Mouse (Mus musculus): ENCODE data around the gene Sorl1. TPM values are rescaled to one million over a fixed set of nuclear protein-coding genes. Genes with fewer than 3 reads are reported as not detected.
"Not testable (repeated sequence)": the region's sequence is repeated elsewhere in the genome, so short reads cannot be mapped to it uniquely, and the experiment has no call there.

Gene Sorl1
- polyA plus RNA-seq, 1 experiment = 32.7 TPM

DNA sequence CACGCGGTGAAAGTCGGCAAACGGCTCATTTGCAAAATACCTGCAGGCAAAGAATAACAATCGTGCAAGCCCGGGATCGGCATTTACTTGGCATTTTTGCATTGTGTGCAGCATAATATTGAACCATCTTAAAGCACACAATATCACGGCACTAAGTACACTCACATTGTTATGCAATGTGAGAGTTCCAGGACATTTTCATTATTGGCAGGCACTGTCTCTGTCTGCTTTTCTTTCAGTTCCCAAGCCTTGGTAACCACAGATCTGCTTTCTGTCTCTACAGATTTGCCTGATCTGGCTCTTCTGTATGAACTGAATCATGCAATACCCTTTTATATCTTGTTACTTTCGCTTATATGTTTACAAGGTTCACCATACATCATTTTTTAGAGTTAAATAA lies 56.1 kb downstream of the Sorl1 start:
- no peak overlapping the region for H3K27ac ChIP-seq (ENCODE audit: control insufficient read depth, insufficient read depth, low read depth, low read length, poor library complexity)
- H3K4me1 ChIP-seq (ENCODE audit: control insufficient read depth, insufficient read depth, low read length) = no peaks in the 10 kb centered on the region
- H3K4me3 ChIP-seq (replicated peaks; ENCODE audit: control insufficient read depth, low read depth, low read length) = no peak overlapping the region
- 88% methylated on average over 9 of the region's 9 CpGs for WGBS
- TF ChIP-seq CTCF (IDR thresholded peaks at IDR 0.05; ENCODE audit: control insufficient read depth, insufficient read depth, low read length) (no peak), POLR2A (IDR thresholded peaks at IDR 0.05; ENCODE audit: borderline replicate concordance, control insufficient read depth, low read depth, low read length) (no peak)

- H3K4me1 ChIP-seq (ENCODE audit: control insufficient read depth, insufficient read depth, low read length) = no peaks in the 10 kb centered on the region
- H3K27ac ChIP-seq (ENCODE audit: control insufficient read depth, insufficient read depth, low read depth, low read length, poor library complexity) = no peak overlapping the region
- 69% methylated on average over 1 of the region's 1 CpGs for WGBS
- no peak overlapping the region for H3K4me3 ChIP-seq (replicated peaks; ENCODE audit: control insufficient read depth, low read depth, low read length)
- TF ChIP-seq CTCF (IDR thresholded peaks at IDR 0.05; ENCODE audit: control insufficient read depth, insufficient read depth, low read length) (no peak), POLR2A (IDR thresholded peaks at IDR 0.05; ENCODE audit: borderline replicate concordance, control insufficient read depth, low read depth, low read length) (no peak)
Observed at GRCm38 (mm10) chr9:42065756-42066155, 58.3 kb downstream of the Sorl1 start.

DNA sequence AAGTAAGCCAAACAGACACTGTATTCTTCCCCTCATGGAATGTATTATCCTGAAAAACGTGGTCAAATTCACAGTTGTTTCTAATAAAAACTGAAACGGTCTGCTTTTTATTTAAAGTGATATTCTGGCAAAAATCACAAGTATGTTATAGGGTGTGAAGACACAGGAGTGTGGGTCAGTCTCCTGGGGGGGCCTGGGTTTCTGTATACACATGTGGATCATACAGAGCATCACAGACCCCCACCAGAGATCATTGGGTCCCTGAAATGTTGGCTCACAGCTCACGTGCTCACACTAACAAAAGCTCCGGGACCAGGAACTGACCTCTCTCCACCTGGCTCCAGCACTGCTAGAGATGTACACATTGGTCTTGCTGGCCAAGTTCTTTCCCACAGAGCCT lies 60.7 kb downstream of the Sorl1 start:
- 77% methylated on average over 4 of the region's 4 CpGs for WGBS
- Histone ChIP-seq H3K4me1 (ENCODE audit: control insufficient read depth, insufficient read depth, low read length) (no peaks in the 10 kb centered on the region), H3K27ac (ENCODE audit: control insufficient read depth, insufficient read depth, low read depth, low read length, poor library complexity) (no peak overlapping the region), H3K4me3 (replicated peaks; ENCODE audit: control insufficient read depth, low read depth, low read length) (no peak overlapping the region)
- TF ChIP-seq POLR2A (IDR thresholded peaks at IDR 0.05; ENCODE audit: borderline replicate concordance, control insufficient read depth, low read depth, low read length) = no peak
- TF ChIP-seq CTCF (IDR thresholded peaks at IDR 0.05; ENCODE audit: control insufficient read depth, insufficient read depth, low read length) = no peak

GRCm38 (mm10) chr9:42062269-42062668 lies 61.8 kb downstream of the Sorl1 start:
- WGBS = 77% methylated on average over 8 of the region's 8 CpGs
- Histone ChIP-seq H3K27ac (ENCODE audit: control insufficient read depth, insufficient read depth, low read depth, low read length, poor library complexity) (no peak overlapping the region), H3K4me3 (replicated peaks; ENCODE audit: control insufficient read depth, low read depth, low read length) (no peak overlapping the region), H3K4me1 (ENCODE audit: control insufficient read depth, insufficient read depth, low read length) (no peaks in the 10 kb centered on the region)
- no peak for TF ChIP-seq CTCF (IDR thresholded peaks at IDR 0.05; ENCODE audit: control insufficient read depth, insufficient read depth, low read length)
- no peak for TF ChIP-seq POLR2A (IDR thresholded peaks at IDR 0.05; ENCODE audit: borderline replicate concordance, control insufficient read depth, low read depth, low read length)

- not testable (repeated sequence) for H3K4me3 ChIP-seq (replicated peaks; ENCODE audit: control insufficient read depth, low read depth, low read length); H3K27ac ChIP-seq (ENCODE audit: control insufficient read depth, insufficient read depth, low read depth, low read length, poor library complexity); H3K4me1 ChIP-seq (ENCODE audit: control insufficient read depth, insufficient read depth, low read length)
- WGBS = 80% methylated on average over 2 of the region's 2 CpGs
Observed at GRCm38 (mm10) chr9:42059006-42059405, 65.1 kb downstream of the Sorl1 start.

- no peak overlapping the region for H3K27ac ChIP-seq (ENCODE audit: control insufficient read depth, insufficient read depth, low read depth, low read length, poor library complexity)
- H3K4me1 ChIP-seq (ENCODE audit: control insufficient read depth, insufficient read depth, low read length) = no peaks in the 10 kb centered on the region
- 84% methylated on average over 5 of the region's 5 CpGs for WGBS
- TF ChIP-seq POLR2A (IDR thresholded peaks at IDR 0.05; ENCODE audit: borderline replicate concordance, control insufficient read depth, low read depth, low read length) (no peak), CTCF (IDR thresholded peaks at IDR 0.05; ENCODE audit: control insufficient read depth, insufficient read depth, low read length) (no peak)
- H3K4me3 ChIP-seq (replicated peaks; ENCODE audit: control insufficient read depth, low read depth, low read length) = no peak overlapping the region
Observed at GRCm38 (mm10) chr9:42056591-42056990, 67.5 kb downstream of the Sorl1 start.

GRCm38 (mm10) chr9:42055378-42055777 lies 68.7 kb downstream of the Sorl1 start:
- WGBS = 84% methylated on average over 4 of the region's 4 CpGs
- Histone ChIP-seq H3K27ac (ENCODE audit: control insufficient read depth, insufficient read depth, low read depth, low read length, poor library complexity) (no peak overlapping the region), H3K4me3 (replicated peaks; ENCODE audit: control insufficient read depth, low read depth, low read length) (no peak overlapping the region), H3K4me1 (ENCODE audit: control insufficient read depth, insufficient read depth, low read length) (no peaks in the 10 kb centered on the region)
- TF ChIP-seq CTCF (IDR thresholded peaks at IDR 0.05; ENCODE audit: control insufficient read depth, insufficient read depth, low read length) (no peak), POLR2A (IDR thresholded peaks at IDR 0.05; ENCODE audit: borderline replicate concordance, control insufficient read depth, low read depth, low read length) (no peak)

DNA sequence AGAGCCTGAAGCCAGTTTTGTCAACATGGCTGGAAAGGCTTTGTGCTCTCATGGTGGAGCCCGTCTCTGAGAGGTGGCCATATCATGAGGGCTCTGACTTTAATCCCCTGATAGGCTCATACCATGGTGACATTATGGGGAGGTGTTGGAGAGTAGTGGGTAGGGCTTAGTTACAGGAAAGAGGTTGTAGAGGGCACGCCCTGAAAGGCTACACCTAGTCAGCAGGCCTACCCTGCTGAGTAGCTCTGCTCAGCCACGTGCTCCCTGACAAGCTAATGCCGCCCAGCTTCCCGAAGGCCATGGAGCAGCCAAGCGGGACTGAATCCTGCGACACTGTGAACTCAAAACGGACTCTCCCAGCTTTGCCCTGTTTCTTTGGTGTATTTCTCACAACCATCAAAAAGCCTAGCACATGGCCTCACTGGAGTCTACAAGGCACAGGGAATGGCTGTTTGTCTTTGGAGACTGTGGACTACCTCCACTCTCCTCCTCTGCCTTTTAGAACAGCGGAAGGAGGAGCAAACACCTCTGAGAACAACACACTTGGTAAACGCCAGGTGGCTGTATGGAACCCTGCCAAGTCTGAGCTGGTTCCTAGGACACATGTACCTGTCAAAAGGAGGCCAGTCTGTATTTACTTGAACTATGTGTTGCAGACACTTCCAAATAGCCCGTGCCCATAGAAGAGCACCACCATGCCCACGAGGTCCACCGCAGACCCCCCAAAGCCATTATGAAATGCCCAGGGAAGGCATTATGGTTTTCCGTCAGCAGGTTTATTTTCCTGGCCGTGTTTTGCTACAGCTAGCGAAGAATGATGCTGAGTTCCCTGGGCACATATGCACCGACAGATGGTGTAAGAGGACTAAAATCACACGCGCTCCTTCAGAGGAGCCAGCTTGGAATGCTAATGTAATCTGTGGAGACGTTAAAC lies 69.5 kb downstream of the Sorl1 start:
- Histone ChIP-seq H3K27ac (ENCODE audit: control insufficient read depth, insufficient read depth, low read depth, low read length, poor library complexity) (no peak overlapping the region), H3K4me3 (replicated peaks; ENCODE audit: control insufficient read depth, low read depth, low read length) (no peak overlapping the region), H3K4me1 (ENCODE audit: control insufficient read depth, insufficient read depth, low read length) (no peaks in the 10 kb centered on the region)
- 86% methylated on average over 20 of the region's 20 CpGs for WGBS
- TF ChIP-seq CTCF (IDR thresholded peaks at IDR 0.05; ENCODE audit: control insufficient read depth, insufficient read depth, low read length) (no peak), POLR2A (IDR thresholded peaks at IDR 0.05; ENCODE audit: borderline replicate concordance, control insufficient read depth, low read depth, low read length) (no peak)

All from bone marrow, adult 2 months (tissue).